Comparison of ENCODE assay signal across 26 mouse cellular contexts in the genomic region with DNA sequence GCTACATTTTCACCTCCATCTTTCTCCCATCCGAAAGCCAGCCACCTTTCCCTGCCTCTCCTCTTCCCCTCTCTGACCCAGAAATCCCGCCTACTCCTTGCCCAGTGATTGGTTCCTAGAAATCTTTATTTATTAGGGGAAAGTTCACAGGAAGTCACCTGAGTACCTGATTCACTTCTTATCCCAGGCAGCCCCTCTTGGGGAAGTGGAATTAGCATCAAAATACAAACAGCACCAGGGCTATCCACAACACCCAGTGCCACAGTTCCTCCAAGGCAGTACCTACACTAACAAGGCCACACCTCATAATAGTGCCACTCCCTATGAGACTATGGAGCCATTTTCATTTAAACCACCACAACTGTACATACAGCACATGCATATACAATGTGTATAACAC.
"Had no signal": no experiment of that assay in that cellular context is flagged by ENCODE, and none has a peak within 500 bp of the region (broad histone marks: within the 10 kb centered on the region; RNA-seq: fewer than 3 reads in every experiment).

No protein-coding gene starts in this region.

- H3K4me3 ChIP-seq: gastrocnemius, adult 2 months; heart, adult 2 months; heart, embryonic 13.5 days; heart, embryonic 15.5 days; hindbrain, embryonic 10.5 days; hindbrain, embryonic 12.5 days; intestine, embryonic 15.5 days; layer of hippocampus, adult 2 months; left cerebral cortex, adult 2 months; limb, embryonic 10.5 days; limb, embryonic 12.5 days; liver, embryonic 12.5 days had no signal

- H3K9me3 ChIP-seq: heart, embryonic 13.5 days; heart, embryonic 15.5 days; hindbrain, embryonic 10.5 days; hindbrain, embryonic 12.5 days; intestine, embryonic 15.5 days; limb, embryonic 10.5 days; limb, embryonic 12.5 days; liver, embryonic 12.5 days had no signal

- DNase-seq: gastrocnemius, adult 2 months; gastrocnemius, postnatal 10 days; gastrocnemius, postnatal 25 days; heart, adult 2 months; heart, postnatal 4 days; kidney, adult 18-20 months; kidney, adult 8-10 months; kidney, postnatal 14 days; kidney, postnatal 4 days had no signal

- H3K4me2 ChIP-seq: heart, embryonic 11.5 days; heart, embryonic 13.5 days; heart, embryonic 15.5 days; hindbrain, embryonic 12.5 days; hindbrain, embryonic 14.5 days; intestine, embryonic 15.5 days; limb, embryonic 12.5 days; liver, embryonic 12.5 days had no signal

- H3K36me3 ChIP-seq: heart, embryonic 13.5 days; heart, embryonic 15.5 days; hindbrain, embryonic 10.5 days; hindbrain, embryonic 12.5 days; intestine, embryonic 15.5 days; limb, embryonic 10.5 days; limb, embryonic 12.5 days; liver, embryonic 12.5 days had no signal

- H3K4me1 ChIP-seq: heart, embryonic 13.5 days; heart, embryonic 15.5 days; intestine, embryonic 15.5 days; limb, embryonic 10.5 days; limb, embryonic 12.5 days; liver, embryonic 12.5 days had no signal

- ATAC-seq: hindbrain, embryonic 16.5 days; inflammation-experienced regulatory T-cells, adult 6 months; intestine, embryonic 15.5 days; intestine, postnatal 0 days; liver, embryonic 12.5 days had no signal

- H3K27ac ChIP-seq: gastrocnemius, adult 2 months; heart, adult 2 months; heart, embryonic 13.5 days; heart, embryonic 15.5 days; hindbrain, embryonic 10.5 days; hindbrain, embryonic 12.5 days; hindbrain, embryonic 14.5 days; intestine, embryonic 15.5 days; kidney, postnatal 0 days; layer of hippocampus, adult 2 months; left cerebral cortex, adult 2 months; limb, embryonic 10.5 days; limb, embryonic 12.5 days; liver, embryonic 12.5 days; liver, embryonic 14.5 days had no signal

- H3K9ac ChIP-seq: heart, embryonic 13.5 days; heart, embryonic 15.5 days; hindbrain, embryonic 12.5 days; hindbrain, embryonic 14.5 days; intestine, embryonic 15.5 days; limb, embryonic 12.5 days; liver, embryonic 12.5 days; liver, embryonic 14.5 days had no signal

- H3K27me3 ChIP-seq: heart, embryonic 13.5 days; heart, embryonic 15.5 days; hindbrain, embryonic 12.5 days; intestine, embryonic 15.5 days; limb, embryonic 12.5 days; liver, embryonic 12.5 days had no signal
